Mouse (Mus musculus): ENCODE data around the gene Catsper2. TPM values are rescaled to one million over a fixed set of nuclear protein-coding genes. Genes with fewer than 3 reads are reported as not detected.

Gene Catsper2
- polyA plus RNA-seq, 1 experiment, result 8.6 TPM

GRCm38 (mm10) chr2:121357494-121357893 is 56.1 kb downstream of the Catsper2 start, which contains the start of gene Ckmt1:
TSS of gene Ckmt1 (plus strand) at chr2:121357714.
- DNase-seq (ENCODE audit: extremely low spot score in 1 of 2, low spot score in 1 of 2), result no peak

DNA sequence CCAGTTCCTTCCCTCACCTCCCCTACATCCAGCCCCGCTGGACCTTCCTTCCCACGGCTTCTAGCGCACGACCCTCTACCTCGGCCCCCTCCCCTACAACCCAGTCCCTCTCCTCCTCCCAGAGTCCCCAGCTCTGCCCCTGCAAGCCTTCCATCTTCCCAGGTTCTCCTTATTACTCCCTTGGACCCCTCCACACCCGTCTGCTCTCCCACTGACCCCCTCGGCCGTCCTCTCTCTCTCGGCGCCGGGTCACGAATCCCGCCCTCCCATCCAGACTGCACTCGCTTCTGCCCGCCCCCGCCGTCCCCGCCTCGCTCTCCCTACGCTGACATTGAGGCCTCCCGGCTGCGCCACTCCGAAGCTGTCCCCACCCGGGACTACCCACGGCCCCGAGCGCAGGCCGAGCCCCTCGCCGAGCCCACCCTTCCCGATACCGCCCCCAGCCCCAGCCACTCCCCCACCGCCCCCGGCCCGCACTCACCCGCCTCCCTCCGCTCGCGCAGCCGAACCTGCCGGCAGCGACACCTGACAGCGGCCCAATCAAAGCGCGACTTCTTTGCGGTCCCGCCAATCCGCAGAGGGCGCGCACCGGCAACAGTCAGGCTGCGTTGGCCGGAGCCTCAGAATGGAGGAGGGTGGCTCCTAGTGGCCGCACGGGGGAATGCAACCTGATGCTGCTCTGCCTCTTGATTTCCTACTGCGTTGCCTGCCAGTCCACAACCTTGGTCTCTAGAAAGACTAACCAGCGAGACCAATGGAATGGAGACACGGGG is 58.6 kb downstream of the Catsper2 start, which contains the start of gene Ppip5k1:
Gene Ppip5k1, minus strand, starts transcription at position 577 of the 773 bp plus-strand sequence.
- DNase-seq (ENCODE audit: extremely low spot score in 1 of 2, low spot score in 1 of 2), result peak; percentile 96 to 99

- peak in 1 of 2 experiments; percentile 31 for DNase-seq (ENCODE audit: extremely low spot score in 1 of 2, low spot score in 1 of 2)
Observed at GRCm38 (mm10) chr2:121354378-121354777, 59.2 kb downstream of the Catsper2 start.

GRCm38 (mm10) chr2:121353156-121353555 is 60.4 kb downstream of the Catsper2 start:
- no peak for DNase-seq (ENCODE audit: extremely low spot score in 1 of 2, low spot score in 1 of 2)

Other genes starting within 250 kb of the Catsper2 start
- gene Tubgcp4, start 243.1 kb downstream of the Catsper2 start, polyA plus RNA-seq (2012; rRNA removed), result 32.1 and 34.7 TPM in 2 replicates
- 3.8 and 4.0 TPM in 2 replicates for gene Zscan29, start 242.7 kb downstream of the Catsper2 start, polyA plus RNA-seq (2012; rRNA removed)
- gene Trp53bp1, start 142.4 kb downstream of the Catsper2 start, polyA plus RNA-seq (2012; rRNA removed), result 77.5 and 90.7 TPM in 2 replicates
- 212 and 218 TPM in 2 replicates for gene Map1a, start 124.2 kb downstream of the Catsper2 start, polyA plus RNA-seq (2012; rRNA removed)
- gene Ppip5k1, start 58.4 kb downstream of the Catsper2 start, polyA plus RNA-seq (2012; rRNA removed), result 96.5 and 104 TPM in 2 replicates
- 224 and 248 TPM in 2 replicates for gene Ckmt1, start 56.1 kb downstream of the Catsper2 start, polyA plus RNA-seq (2012; rRNA removed)
- 0.78 and 0.88 TPM in 2 replicates for gene Strc, start 26.6 kb downstream of the Catsper2 start, polyA plus RNA-seq (2012; rRNA removed)
- 102 TPM in 2 replicates for gene Pdia3, start within 50 bp of the Catsper2 start, polyA plus RNA-seq (2012; rRNA removed)
- 0.60 and 1.3 TPM in 2 replicates for gene Ell3, start 30.5 kb upstream of the Catsper2 start, polyA plus RNA-seq (2012; rRNA removed)
- 357 and 519 TPM in 2 replicates for gene Serf2, start 35.4 kb upstream of the Catsper2 start, polyA plus RNA-seq (2012; rRNA removed)
- gene Hypk, start 39.5 kb upstream of the Catsper2 start, polyA plus RNA-seq (2012; rRNA removed), result 35.6 and 35.9 TPM in 2 replicates
- gene Serinc4, start 43.0 kb upstream of the Catsper2 start, polyA plus RNA-seq (2012; rRNA removed), result 0.55 and 1.4 TPM in 2 replicates
- 36.0 and 38.5 TPM in 2 replicates for gene Mfap1b, start 60.3 kb upstream of the Catsper2 start, polyA plus RNA-seq (2012; rRNA removed)
- 19.4 and 19.9 TPM in 2 replicates for gene Mfap1a, start 92.9 kb upstream of the Catsper2 start, polyA plus RNA-seq (2012; rRNA removed)
- gene Wdr76, start 92.9 kb upstream of the Catsper2 start, polyA plus RNA-seq (2012; rRNA removed), result 3.5 and 4.2 TPM in 2 replicates

Measured in frontal cortex, adult 2 months (tissue).